Comparison of ENCODE assay signal across 8 mouse cellular contexts in the genomic region with DNA sequence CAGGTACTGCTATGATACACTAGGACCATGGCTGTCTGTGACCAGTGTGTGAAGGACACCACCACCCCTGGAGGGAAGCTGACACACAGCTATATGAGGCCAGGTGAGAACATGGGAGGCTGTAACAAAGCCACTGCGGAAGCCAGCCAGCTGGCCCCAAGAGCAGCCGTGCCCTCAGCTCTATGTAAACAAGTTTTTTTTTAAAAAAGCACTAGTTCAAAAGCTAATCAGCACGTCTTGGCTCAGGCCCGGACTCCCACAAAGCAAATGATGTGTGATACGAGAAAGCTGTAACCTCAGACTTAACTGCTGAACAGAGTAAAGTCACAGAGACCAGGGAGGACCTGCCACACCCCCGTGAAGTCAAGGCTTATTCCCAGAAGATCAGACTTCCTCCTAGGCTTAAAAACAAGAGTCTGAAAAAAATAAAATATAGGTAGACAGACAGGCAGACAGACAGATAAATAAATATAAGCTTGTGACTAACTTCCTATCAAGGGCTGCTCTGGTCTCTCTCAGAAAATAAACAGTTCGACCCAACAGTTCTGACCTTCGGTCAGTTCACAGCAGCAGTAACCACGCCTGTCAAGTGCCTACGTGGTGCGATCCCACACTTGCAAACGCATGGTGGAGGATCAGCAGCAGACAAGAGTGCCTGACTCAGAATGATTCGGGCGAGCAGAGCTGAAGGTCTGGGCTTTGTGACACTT. TPM values are rescaled to one million over a fixed set of nuclear protein-coding genes. Genes with fewer than 3 reads are reported as not detected.
DNase-seq lines count a peak whose midpoint lies in the region; ATAC-seq lines count a peak whose summit lies in the region.

No protein-coding gene starts in this region.

- peak; percentile 79 for ATAC-seq in kidney, embryonic 14.5 days (ENCODE audit: low FRiP score, low TSS enrichment)
- no peak for ATAC-seq in forebrain, embryonic 16.5 days
- ATAC-seq in lung, embryonic 16.5 days (ENCODE audit: low read depth) = peak; percentile 77

- 6% methylated on average over 14 of the region's 14 CpGs for WGBS in kidney, embryonic 14.5 days
- whole genome bisulfite sequencing in forebrain, embryonic 16.5 days = 53% methylated on average over 14 of the region's 14 CpGs
- 6% methylated on average over 14 of the region's 14 CpGs for WGBS in lung, embryonic 16.5 days

- peaks cover 76% of the 10 kb centered on the region for H3K4me1 ChIP-seq in kidney, embryonic 14.5 days (ENCODE audit: control insufficient read depth, insufficient read depth, low read length)
- peaks cover 54% of the 10 kb centered on the region for H3K4me1 ChIP-seq in forebrain, embryonic 16.5 days (replicated peaks; ENCODE audit: control insufficient read depth, insufficient read depth, low read length)
- peaks cover 60% of the 10 kb centered on the region for H3K4me1 ChIP-seq in lung, embryonic 16.5 days (replicated peaks; ENCODE audit: control insufficient read depth, insufficient read depth, low read length)

- H3K27me3 ChIP-seq in kidney, embryonic 14.5 days (ENCODE audit: control insufficient read depth, insufficient read depth, low read length) = no peaks in the 10 kb centered on the region
- H3K27me3 ChIP-seq in forebrain, embryonic 16.5 days (replicated peaks; ENCODE audit: control insufficient read depth, insufficient read depth, low read length) = no peaks in the 10 kb centered on the region
- no peaks in the 10 kb centered on the region for H3K27me3 ChIP-seq in lung, embryonic 16.5 days (ENCODE audit: control insufficient read depth, insufficient read depth, low read depth, low read length)

- H3K4me3 ChIP-seq in kidney, embryonic 14.5 days (ENCODE audit: low read length) = no peak overlapping the region
- H3K4me3 ChIP-seq in forebrain, embryonic 16.5 days (replicated peaks; ENCODE audit: low read length) = no peak overlapping the region
- H3K4me3 ChIP-seq in lung, embryonic 16.5 days (ENCODE audit: low read length) = no peak overlapping the region

- DNase-seq in kidney, adult 11 months = no peak
- DNase-seq in brain, adult 2 months (ENCODE audit: low read depth, low spot score) = peak; percentile 60
- DNase-seq in MN1 (ENCODE audit: low spot score) = no peak
- DNase-seq in layer of hippocampus, adult 8-10 months (ENCODE audit: low spot score in 2 of 2) = no peak
- DNase-seq in B cell, adult 2 months = no peak

- 0 out of 2 replicates have a peak overlapping the region, but pooled peaks have one; percentile 7 for H3K9ac ChIP-seq in kidney, embryonic 14.5 days (ENCODE audit: low read depth, low read length)
- H3K9ac ChIP-seq in forebrain, embryonic 16.5 days (replicated peaks; ENCODE audit: low read depth, low read length) = no peak overlapping the region; the same call in 1 of the 2 replicates
- peak overlapping the region; percentile 40 for H3K9ac ChIP-seq in lung, embryonic 16.5 days (ENCODE audit: low read length)

- H3K36me3 ChIP-seq in kidney, embryonic 14.5 days (ENCODE audit: control insufficient read depth, insufficient read depth, low read length) = no peaks in the 10 kb centered on the region
- no peaks in the 10 kb centered on the region for H3K36me3 ChIP-seq in forebrain, embryonic 16.5 days (ENCODE audit: control insufficient read depth, insufficient read depth)
- H3K36me3 ChIP-seq in lung, embryonic 16.5 days (ENCODE audit: control insufficient read depth, insufficient read depth, low read length) = no peaks in the 10 kb centered on the region

- H3K27ac ChIP-seq in kidney, embryonic 14.5 days (ENCODE audit: low read depth, low read length) = peak overlapping the region; percentile 69
- peak overlapping the region; percentile 39; the same call in 1 of the 2 replicates for H3K27ac ChIP-seq in forebrain, embryonic 16.5 days (ENCODE audit: low read length)
- peak overlapping the region; percentile 81 for H3K27ac ChIP-seq in lung, embryonic 16.5 days (ENCODE audit: low read length)

- H3K4me2 ChIP-seq in kidney, embryonic 14.5 days (replicated peaks; ENCODE audit: low read depth, low read length) = 0 out of 2 replicates have a peak overlapping the region, but pooled peaks have one; percentile 8
- no peak overlapping the region for H3K4me2 ChIP-seq in forebrain, embryonic 16.5 days (ENCODE audit: low read length)
- H3K4me2 ChIP-seq in lung, embryonic 16.5 days (ENCODE audit: low read depth, low read length) = peak overlapping the region; percentile 20; the same call in 1 of the 2 replicates

- no peaks in the 10 kb centered on the region for H3K9me3 ChIP-seq in kidney, embryonic 14.5 days (ENCODE audit: control insufficient read depth, low read length)
- H3K9me3 ChIP-seq in forebrain, embryonic 16.5 days (ENCODE audit: control insufficient read depth, low read length) = no peaks in the 10 kb centered on the region
- no peaks in the 10 kb centered on the region for H3K9me3 ChIP-seq in lung, embryonic 16.5 days (ENCODE audit: control insufficient read depth, low read length)

RNA-seq across cellular contexts. Expression of gene Chst15, which starts 30.2 kb away (rescaled TPM):
- 10.0 and 18.8 TPM in 2 replicates for polyA plus RNA-seq in kidney, embryonic 14.5 days (2014; fragmentation: Nextera tagmentation; extraction: Ambion mirVana)
- 22.8 and 23.7 TPM in 2 replicates for polyA plus RNA-seq in forebrain, embryonic 16.5 days (2015; fragmentation: Nextera tagmentation; extraction: Ambion mirVana)
- 22.3 and 24.8 TPM in 2 replicates for polyA plus RNA-seq in lung, embryonic 16.5 days (2015; fragmentation: Nextera tagmentation; extraction: Ambion mirVana)
- 10 to 100 TPM; 43.0 to 51.0 (median 47.8) TPM for total RNA-seq in layer of hippocampus, adult 8-10 months (2022)
